Mouse (Mus musculus) left cerebral cortex, adult 9 months (tissue): Measurements from ENCODE around the gene Nemp2.
"Not testable (repeated sequence)": the region's sequence is repeated elsewhere in the genome, so short reads cannot be mapped to it uniquely, and the experiment has no call there.

Source experiments
- DNase-seq, 2 experiments: peaks; one replicate each; pipeline ENCODE4 v3.0.0; 2022; ENCODE audit warnings: low spot score in 2 of 2

Nemp2 gene

GRCm38 (mm10) chr1:52653366-52653765 lies 22.9 kb downstream of the Nemp2 start:
- DNase-seq = no peak

- no peak for DNase-seq
These were observed 24.6 kb downstream of the Nemp2 start for GRCm38 (mm10) chr1:52655153-52655552.

- no peak for DNase-seq
These were observed 27.7 kb downstream of the Nemp2 start for GRCm38 (mm10) chr1:52658160-52658559.

DNA sequence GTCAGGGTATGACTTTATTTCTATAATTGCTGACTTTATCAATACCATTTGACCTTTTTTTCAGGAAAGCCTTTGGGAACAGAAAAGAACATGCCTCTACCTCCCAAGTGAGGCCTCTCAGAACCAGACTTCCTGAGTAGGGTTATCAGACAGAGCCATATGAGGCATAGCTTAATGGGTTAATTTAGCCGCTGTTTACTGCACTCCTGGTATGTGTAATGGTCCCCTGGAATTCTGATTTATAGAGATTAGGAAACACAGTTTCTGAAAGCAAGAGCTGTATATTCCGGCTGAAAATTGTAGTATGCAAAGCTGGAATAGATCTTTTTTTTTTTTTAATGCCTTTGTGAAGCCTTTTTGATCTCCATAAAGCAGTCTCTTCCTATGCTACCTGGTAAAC lies 29.8 kb downstream of the Nemp2 start:
- no peak for DNase-seq

- no peak for DNase-seq
These were observed 30.3 kb downstream of the Nemp2 start for GRCm38 (mm10) chr1:52660765-52661164.

- DNase-seq = peak; percentile 25 to 74
These were observed 32.7 kb downstream of the Nemp2 start for GRCm38 (mm10) chr1:52663228-52663627.

DNA sequence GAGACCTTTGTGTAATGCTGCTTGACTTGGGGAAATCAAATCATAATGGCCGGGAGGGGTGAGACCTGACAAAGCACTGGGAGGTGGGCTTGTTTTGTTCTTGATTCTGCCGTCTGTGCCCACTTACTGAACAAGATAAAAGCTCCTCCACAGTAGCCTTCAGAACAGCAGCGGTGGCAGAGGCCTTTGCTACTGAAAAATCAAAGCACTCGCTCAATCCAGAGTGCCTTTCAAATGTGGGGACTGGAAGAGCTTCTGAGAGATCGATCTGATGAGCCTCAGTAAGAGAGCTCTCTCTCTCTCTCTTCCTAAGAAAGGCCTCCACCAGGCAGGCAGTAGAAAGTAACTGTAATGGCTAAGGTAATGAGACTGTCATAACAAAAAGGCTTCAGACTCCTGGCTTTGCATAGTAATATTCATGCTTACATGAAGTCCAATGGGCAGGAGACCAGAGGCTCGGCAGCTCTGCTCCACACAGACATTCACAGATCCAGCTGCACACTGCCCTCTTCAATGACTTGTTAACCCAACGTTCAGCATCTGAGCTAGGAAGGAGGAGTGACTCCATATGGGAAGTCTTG lies 38.3 kb downstream of the Nemp2 start:
- DNase-seq = no peak

GRCm38 (mm10) chr1:52669931-52670330 lies 39.4 kb downstream of the Nemp2 start:
- DNase-seq = no peak

DNA sequence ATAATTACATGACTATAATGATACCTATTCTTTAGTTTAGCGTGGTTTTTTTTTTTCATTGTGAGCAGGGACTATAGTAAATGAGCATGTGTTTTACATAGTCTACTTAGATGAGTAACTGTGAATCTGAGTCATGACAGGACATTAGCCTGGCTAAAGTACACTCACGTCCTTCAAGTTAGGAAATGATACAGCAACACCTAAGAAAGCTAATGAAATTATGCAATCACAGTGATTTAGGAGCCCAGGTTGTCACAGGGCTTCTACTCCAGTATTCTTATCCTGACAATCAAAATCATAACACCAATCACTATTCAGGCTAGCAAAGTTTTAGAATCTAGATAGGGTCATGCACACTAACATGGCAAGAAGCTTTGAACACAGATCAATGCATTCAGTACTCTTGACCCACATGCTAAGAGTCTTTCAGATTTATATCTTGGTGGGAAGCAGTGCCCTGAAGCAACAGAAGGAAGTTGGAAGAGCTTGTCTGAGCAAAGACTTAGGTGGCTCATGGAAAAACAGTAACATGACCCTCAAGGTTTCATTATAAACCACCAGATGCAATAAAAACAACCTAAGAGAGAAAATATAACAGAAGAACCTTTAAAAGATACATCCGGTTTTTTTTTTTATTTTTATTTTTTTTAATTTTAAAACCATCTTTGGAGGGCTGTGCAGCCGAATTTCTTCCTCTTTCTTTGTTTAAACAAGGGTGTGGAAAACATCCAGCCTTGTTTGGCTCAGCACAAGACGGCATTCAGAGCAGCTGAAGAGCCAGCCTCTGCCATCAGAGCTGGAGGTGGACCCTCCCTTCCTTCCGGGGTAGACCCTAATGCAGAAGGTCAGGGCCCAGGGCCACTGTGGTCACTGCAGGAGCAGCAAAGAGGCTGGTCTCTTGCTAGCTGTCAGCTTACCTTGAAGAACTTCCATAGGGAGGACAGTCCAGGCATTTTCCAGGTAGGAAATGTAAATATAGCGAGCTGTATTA lies 45.4 kb downstream of the Nemp2 start:
- no peak for DNase-seq

DNA sequence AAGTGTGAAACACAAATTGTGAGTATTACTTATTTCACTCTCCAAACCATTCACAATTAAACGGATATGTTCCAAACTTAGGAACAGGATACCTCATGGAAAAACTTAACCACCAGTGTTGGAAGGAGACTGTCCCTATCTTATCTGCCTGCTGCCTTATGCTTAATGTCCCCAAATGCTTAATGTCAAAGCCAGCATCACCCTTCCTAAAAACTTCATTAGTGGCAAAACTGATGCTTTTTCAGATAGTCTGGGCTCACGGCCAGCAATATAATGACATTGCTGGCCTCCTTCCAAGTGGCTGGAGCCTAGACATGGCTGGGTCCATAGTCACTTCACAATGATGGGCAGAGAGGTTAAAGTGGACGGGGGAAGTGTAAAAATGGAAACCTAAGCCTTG lies 46.1 kb downstream of the Nemp2 start:
- DNase-seq = no peak

- DNase-seq = no peak
These were observed 53.0 kb downstream of the Nemp2 start for GRCm38 (mm10) chr1:52683550-52683949.

DNA sequence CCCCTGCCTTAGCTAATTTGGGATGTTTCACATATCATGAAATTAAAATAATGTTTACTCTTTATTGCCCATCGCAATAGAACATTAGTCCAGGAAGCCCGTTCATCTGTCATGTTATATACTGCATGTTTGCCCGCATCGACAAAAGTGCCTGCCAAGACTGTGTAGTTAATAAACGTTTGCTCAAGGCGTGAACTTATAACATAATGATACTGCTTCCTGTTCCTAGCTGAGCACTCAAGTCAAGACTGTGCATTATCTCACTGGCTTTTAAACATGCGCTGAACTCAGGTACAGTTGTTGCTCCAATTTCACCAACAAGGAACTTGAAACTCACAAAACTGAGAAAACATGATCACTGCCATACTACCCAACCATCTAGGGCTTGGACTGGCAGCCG lies 57.1 kb downstream of the Nemp2 start:
- no peak for DNase-seq

DNA sequence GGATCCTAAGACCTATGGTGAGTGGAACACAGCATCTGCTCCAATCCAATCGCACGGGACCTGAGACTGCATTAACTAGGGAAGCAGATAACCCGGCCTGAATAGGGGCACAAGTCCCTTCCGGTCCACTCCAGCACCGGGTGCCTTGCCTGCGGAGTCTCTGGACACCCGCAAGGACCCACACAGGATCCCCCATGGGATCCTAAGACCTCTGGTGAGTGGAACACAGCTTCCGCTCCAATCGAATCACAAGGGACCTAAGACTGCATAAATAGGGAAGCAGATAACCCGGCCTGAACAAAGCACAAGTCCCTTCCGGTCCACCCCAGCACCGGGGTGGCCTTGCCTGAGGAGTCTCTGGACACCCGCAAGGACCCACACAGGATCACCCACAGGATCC lies 64.0 kb downstream of the Nemp2 start:
- not testable (repeated sequence) for DNase-seq
